Mouse (Mus musculus) hindbrain, embryonic 13.5 days (tissue): ENCODE measurements at regions not wholly inside any gene's neighbourhood (a gene's known extent, or its start where the extent isn't known, plus 50 kb on each side); places are given as distances from the start of the nearest gene placed in this dataset.

ENCODE experiments used
- ATAC-seq: fragments of 200-750 bp; cut with Nextera tagmentation; 2 replicates; pipeline ENCODE4 v1.8.0; 2017; ENCODE audit warnings: moderate TSS enrichment; ENCODE audit not compliant: low FRiP score
- H3K27ac ChIP-seq: fragments of 300-500 bp; sonication (generic); 2 replicates; pipeline ENCODE4 v1.5.1; 2015; ENCODE audit warnings: inconsistent platforms, mild to moderate bottlenecking, moderate library complexity
- H3K27me3 ChIP-seq: fragments of 300-500 bp; sonication (generic); 2 replicates; pipeline ENCODE4 v1.6.1; 2015; ENCODE audit warnings: mild to moderate bottlenecking, inconsistent platforms
- H3K36me3 ChIP-seq: fragments of 300-500 bp; sonication (generic); 2 replicates; pipeline ENCODE4 v1.6.1; 2015; ENCODE audit warnings: mild to moderate bottlenecking, inconsistent platforms
- H3K4me1 ChIP-seq: fragments of 300-500 bp; sonication (generic); replicated peaks from 2 replicates; pipeline ENCODE4 v1.6.1; 2015; ENCODE audit warnings: inconsistent platforms
- H3K4me2 ChIP-seq: fragments of 300-500 bp; sonication (generic); 2 replicates; pipeline ENCODE4 v1.6.1; 2015; ENCODE audit warnings: inconsistent platforms, mild to moderate bottlenecking, moderate library complexity
- H3K4me3 ChIP-seq: fragments of 300-500 bp; sonication (generic); 2 replicates; pipeline ENCODE4 v1.5.1; 2015; ENCODE audit warnings: mild to moderate bottlenecking, inconsistent platforms
- H3K9ac ChIP-seq: fragments of 300-500 bp; sonication (generic); 2 replicates; pipeline ENCODE4 v1.6.1; 2015; ENCODE audit warnings: mild to moderate bottlenecking, inconsistent platforms
- H3K9me3 ChIP-seq: fragments of 300-500 bp; sonication (generic); 2 replicates; pipeline ENCODE4 v1.6.1; 2016; ENCODE audit warnings: inconsistent platforms
- WGBS: fragments of 180-500 bp; shearing (Covaris S2); methylation state at CpG from one replicate; pipeline ENCODE4 v1.1.7; 2015; 5-methylcytosine and 5-hydroxymethylcytosine counted together

- H3K4me2 ChIP-seq, result no peak overlapping the region
- H3K27me3 ChIP-seq, result 0 out of 2 replicates have a peak, but pooled peaks cover 6% of the 10 kb centered on the region
- no peaks in the 10 kb centered on the region for H3K9me3 ChIP-seq
- no peak overlapping the region for H3K9ac ChIP-seq
- peaks cover 8% of the 10 kb centered on the region for H3K4me1 ChIP-seq
- WGBS, result 96% methylated on average over 4 of the region's 4 CpGs
- no peak for ATAC-seq
- no peaks in the 10 kb centered on the region for H3K36me3 ChIP-seq
- no peak overlapping the region for H3K27ac ChIP-seq
- no peak overlapping the region for H3K4me3 ChIP-seq
Observed at GRCm38 (mm10) chr10:120565992-120566391, 89.7 kb upstream of the Hmga2 start.

- no peaks in the 10 kb centered on the region for H3K9me3 ChIP-seq
- H3K4me3 ChIP-seq, result peak overlapping the region; percentile 3; the same call in 1 of the 2 replicates
- no peak overlapping the region for H3K27ac ChIP-seq
- ATAC-seq, result no peak
- H3K27me3 ChIP-seq, result 0 out of 2 replicates have a peak, but pooled peaks cover 6% of the 10 kb centered on the region
- peak overlapping the region; percentile 40 for H3K4me2 ChIP-seq
- no peak overlapping the region for H3K9ac ChIP-seq
- 21% methylated on average over 14 of the region's 14 CpGs for WGBS
- H3K36me3 ChIP-seq, result no peaks in the 10 kb centered on the region
- H3K4me1 ChIP-seq, result peaks cover 8% of the 10 kb centered on the region
Observed at GRCm38 (mm10) chr10:120564859-120565258, 88.6 kb upstream of the Hmga2 start.

GRCm38 (mm10) chr10:120563926-120564325 lies 87.7 kb upstream of the Hmga2 start:
- 42% methylated on average over 10 of the region's 10 CpGs for WGBS
- peaks cover 8% of the 10 kb centered on the region for H3K4me1 ChIP-seq
- H3K27me3 ChIP-seq, result 0 out of 2 replicates have a peak, but pooled peaks cover 6% of the 10 kb centered on the region
- no peaks in the 10 kb centered on the region for H3K36me3 ChIP-seq
- H3K4me2 ChIP-seq, result no peak overlapping the region
- H3K27ac ChIP-seq, result no peak overlapping the region
- no peak overlapping the region for H3K4me3 ChIP-seq
- no peak overlapping the region for H3K9ac ChIP-seq
- no peak for ATAC-seq
- no peaks in the 10 kb centered on the region for H3K9me3 ChIP-seq

GRCm38 (mm10) chr10:120561821-120562220 lies 85.6 kb upstream of the Hmga2 start:
- ATAC-seq, result no peak
- no peak overlapping the region for H3K9ac ChIP-seq
- WGBS, result 92% methylated on average over 5 of the region's 5 CpGs
- H3K27me3 ChIP-seq, result 0 out of 2 replicates have a peak, but pooled peaks cover 6% of the 10 kb centered on the region
- no peaks in the 10 kb centered on the region for H3K36me3 ChIP-seq
- no peaks in the 10 kb centered on the region for H3K9me3 ChIP-seq
- no peak overlapping the region for H3K4me2 ChIP-seq
- peaks cover 8% of the 10 kb centered on the region for H3K4me1 ChIP-seq
- H3K4me3 ChIP-seq, result no peak overlapping the region
- no peak overlapping the region for H3K27ac ChIP-seq

- no peak for ATAC-seq
- Histone ChIP-seq H3K4me1 (peaks cover 4% of the 10 kb centered on the region), H3K4me2 (no peak overlapping the region), H3K9ac (no peak overlapping the region), H3K36me3 (no peaks in the 10 kb centered on the region), H3K9me3 (no peaks in the 10 kb centered on the region), H3K4me3 (no peak overlapping the region), H3K27ac (no peak overlapping the region), H3K27me3 (peaks cover 12% of the 10 kb centered on the region)
- WGBS, result 77% methylated on average over 10 of the region's 10 CpGs
Observed at GRCm38 (mm10) chr10:120557850-120558447, 81.7 kb upstream of the Hmga2 start.

- Histone ChIP-seq H3K27ac (no peak overlapping the region), H3K9ac (no peak overlapping the region), H3K4me3 (no peak overlapping the region), H3K27me3 (peaks cover 19% of the 10 kb centered on the region), H3K4me1 (peaks cover 18% of the 10 kb centered on the region), H3K9me3 (no peaks in the 10 kb centered on the region), H3K36me3 (no peaks in the 10 kb centered on the region), H3K4me2 (no peak overlapping the region)
- 91% methylated on average over 9 of the region's 9 CpGs for WGBS
- no peak for ATAC-seq
Observed at GRCm38 (mm10) chr10:120556116-120556515, 79.8 kb upstream of the Hmga2 start.

GRCm38 (mm10) chr10:120553097-120553453 lies 76.8 kb upstream of the Hmga2 start:
- ATAC-seq, result peak; percentile 36
- peaks cover 18% of the 10 kb centered on the region for H3K4me1 ChIP-seq
- H3K27me3 ChIP-seq, result peaks cover 23% of the 10 kb centered on the region
- under 1% methylated on average over 16 of the region's 16 CpGs for WGBS
- H3K9ac ChIP-seq, result peak overlapping the region; percentile 73
- H3K9me3 ChIP-seq, result no peaks in the 10 kb centered on the region
- peak overlapping the region; percentile 53 for H3K4me3 ChIP-seq
- no peaks in the 10 kb centered on the region for H3K36me3 ChIP-seq
- no peak overlapping the region for H3K27ac ChIP-seq
- H3K4me2 ChIP-seq, result peak overlapping the region; percentile 98

- peaks cover 18% of the 10 kb centered on the region for H3K4me1 ChIP-seq
- H3K4me2 ChIP-seq, result peak overlapping the region; percentile 98
- H3K36me3 ChIP-seq, result no peaks in the 10 kb centered on the region
- peak; percentile 83 for ATAC-seq
- no peak overlapping the region for H3K27ac ChIP-seq
- H3K27me3 ChIP-seq, result peaks cover 23% of the 10 kb centered on the region
- H3K9ac ChIP-seq, result peak overlapping the region; percentile 73
- WGBS, result under 1% methylated on average over 56 of the region's 56 CpGs
- H3K9me3 ChIP-seq, result no peaks in the 10 kb centered on the region
- peak overlapping the region; percentile 53 for H3K4me3 ChIP-seq
Observed at GRCm38 (mm10) chr10:120552341-120553096, 76.2 kb upstream of the Hmga2 start.

- Histone ChIP-seq H3K36me3 (no peaks in the 10 kb centered on the region), H3K27ac (no peak overlapping the region), H3K9me3 (no peaks in the 10 kb centered on the region), H3K4me3 (peak overlapping the region; percentile 53), H3K4me2 (peak overlapping the region; percentile 98), H3K9ac (peak overlapping the region; percentile 73), H3K27me3 (peaks cover 23% of the 10 kb centered on the region), H3K4me1 (peaks cover 18% of the 10 kb centered on the region)
- no peak for ATAC-seq
- under 1% methylated on average over 18 of the region's 18 CpGs for WGBS
Observed at GRCm38 (mm10) chr10:120551851-120552281, 75.6 kb upstream of the Hmga2 start.

GRCm38 (mm10) chr10:120547164-120547563 lies 70.9 kb upstream of the Hmga2 start:
- Histone ChIP-seq H3K4me2 (no peak overlapping the region), H3K4me3 (no peak overlapping the region), H3K36me3 (no peaks in the 10 kb centered on the region), H3K27ac (no peak overlapping the region), H3K4me1 (peaks cover 12% of the 10 kb centered on the region), H3K9ac (no peak overlapping the region), H3K27me3 (peaks cover 10% of the 10 kb centered on the region), H3K9me3 (no peaks in the 10 kb centered on the region)
- ATAC-seq, result no peak
- WGBS, result 92% methylated on average over 11 of the region's 11 CpGs

GRCm38 (mm10) chr10:120541618-120542017 lies 65.3 kb upstream of the Hmga2 start:
- H3K27me3 ChIP-seq, result no peaks in the 10 kb centered on the region
- no peak overlapping the region for H3K4me2 ChIP-seq
- H3K4me3 ChIP-seq, result no peak overlapping the region
- peaks cover 5% of the 10 kb centered on the region; the same call in 1 of the 2 replicates for H3K4me1 ChIP-seq
- H3K36me3 ChIP-seq, result no peaks in the 10 kb centered on the region
- ATAC-seq, result no peak
- no peaks in the 10 kb centered on the region for H3K9me3 ChIP-seq
- WGBS, result 92% methylated on average over 7 of the region's 7 CpGs
- no peak overlapping the region for H3K9ac ChIP-seq
- no peak overlapping the region for H3K27ac ChIP-seq

GRCm38 (mm10) chr10:120538561-120538960 lies 62.3 kb upstream of the Hmga2 start:
- no peaks in the 10 kb centered on the region for H3K36me3 ChIP-seq
- H3K4me3 ChIP-seq, result no peak overlapping the region
- H3K9me3 ChIP-seq, result no peaks in the 10 kb centered on the region
- no peaks in the 10 kb centered on the region for H3K4me1 ChIP-seq
- no peak overlapping the region for H3K27ac ChIP-seq
- ATAC-seq, result no peak
- 79% methylated on average over 7 of the region's 7 CpGs for WGBS
- H3K27me3 ChIP-seq, result no peaks in the 10 kb centered on the region
- no peak overlapping the region for H3K9ac ChIP-seq
- no peak overlapping the region for H3K4me2 ChIP-seq

- WGBS, result 93% methylated on average over 5 of the region's 5 CpGs
- Histone ChIP-seq H3K4me2 (no peak overlapping the region), H3K4me1 (no peaks in the 10 kb centered on the region), H3K9me3 (no peaks in the 10 kb centered on the region), H3K36me3 (no peaks in the 10 kb centered on the region), H3K4me3 (no peak overlapping the region), H3K9ac (no peak overlapping the region), H3K27me3 (no peaks in the 10 kb centered on the region), H3K27ac (no peak overlapping the region)
- no peak for ATAC-seq
Observed at GRCm38 (mm10) chr10:120528406-120528805, 52.1 kb upstream of the Hmga2 start.
